Mouse (Mus musculus): ENCODE measurements around the gene Apol8. TPM values are rescaled to one million over a fixed set of nuclear protein-coding genes. Genes with fewer than 3 reads are reported as not detected.
"Not testable (repeated sequence)": the region's sequence is repeated elsewhere in the genome, so short reads cannot be mapped to it uniquely, and the experiment has no call there.

Gene Apol8
- total RNA-seq, 4 experiments from 2014 or later: not detected

- not testable (repeated sequence) for DNase-seq (ENCODE audit: low spot score)
Measured at GRCm38 (mm10) chr15:77698656-77699055, 58.1 kb downstream of the Apol8 start, which contains the start of gene Apol7e. Apol7e (plus strand) TSS chr15:77698857.

Other genes starting within 250 kb of the Apol8 start
- gene Apol11a, start 248.7 kb downstream of the Apol8 start, total RNA-seq (2022): under 1 TPM in 1 of 4 experiments, not detected in 3; 0.20 TPM
- not detected for gene Apol7c, start 223.7 kb downstream of the Apol8 start, total RNA-seq (2022)
- not detected for gene 1700025B11Rik, start 195.1 kb downstream of the Apol8 start, total RNA-seq (2022)
- gene Apol10b, start 160.9 kb downstream of the Apol8 start, total RNA-seq (2022): 1 to 10 TPM in 3 of 4 experiments, under 1 TPM in 1; 0.86 to 1.9 (median 1.2) TPM
- not detected for gene Gm36245, start 157.7 kb downstream of the Apol8 start, total RNA-seq (2022)
- gene Apol11b, start 113.7 kb downstream of the Apol8 start, total RNA-seq (2022): 1 to 10 TPM in 3 of 4 experiments, under 1 TPM in 1; 0.31 to 2.8 (median 1.3) TPM
- gene Apol7e, start 58.1 kb downstream of the Apol8 start, total RNA-seq (2022): not detected
- gene Apol9b, start 28.0 kb downstream of the Apol8 start, total RNA-seq (2022): under 1 TPM in 3 of 4 experiments, not detected in 1; 0.19 to 0.34 (median 0.22) TPM
- 100 to 1,000 TPM in 1 of 4 experiments, 10 to 100 TPM in 3; 72.5 to 127 (median 97.2) TPM for gene Myh9, start 85.2 kb upstream of the Apol8 start, total RNA-seq (2022)
- 100 to 1,000 TPM; 303 to 339 (median 309) TPM for gene Txn2, start 172.0 kb upstream of the Apol8 start, total RNA-seq (2022)
- gene Foxred2, start 199.7 kb upstream of the Apol8 start, total RNA-seq (2022): under 1 TPM; 0.27 to 0.53 (median 0.39) TPM
- gene Eif3d, start 213.8 kb upstream of the Apol8 start, total RNA-seq (2022): 10 to 100 TPM; 56.3 to 67.2 (median 63.3) TPM

Data from heart, adult 8-10 months (tissue).